Mouse (Mus musculus): ENCODE measurements around the gene Cdc34.

DNA sequence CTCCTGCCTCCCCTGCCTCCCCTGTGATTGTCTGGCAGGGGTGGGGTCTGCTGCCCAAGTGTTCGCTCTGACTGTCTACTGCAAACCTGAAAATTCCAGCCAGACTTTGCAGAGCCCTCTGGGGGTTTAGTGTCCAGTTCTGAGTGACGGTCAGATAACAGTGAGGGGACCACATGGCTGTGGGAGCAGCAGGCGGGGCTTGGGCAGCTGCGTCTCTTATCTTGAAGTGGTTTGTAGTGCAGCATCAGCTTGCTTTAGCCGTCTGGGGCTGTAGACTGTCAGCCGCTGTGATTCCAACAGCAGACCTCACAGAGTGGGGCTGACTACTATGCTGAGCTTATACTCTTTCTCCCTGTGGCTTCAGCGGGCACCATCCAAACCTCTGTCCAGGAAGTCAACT lies 27.3 kb downstream of the Cdc34 start:
- no peak for TF ChIP-seq TAL1 (IDR thresholded peaks at IDR 0.05; ENCODE audit: low read length)
- no peak for TF ChIP-seq GATA1 (IDR thresholded peaks at IDR 0.05; ENCODE audit: low read length)
